Mouse (Mus musculus): ENCODE results near the gene D930048N14Rik.

Gene D930048N14Rik

GRCm38 (mm10) chr11:51629651-51630314 is 21.0 kb upstream of the D930048N14Rik start:
- DNase-seq, result no peak

- peak in 1 of 2 experiments; percentile 30 for DNase-seq
Measured at GRCm38 (mm10) chr11:51632130-51632753, 18.5 kb upstream of the D930048N14Rik start.

GRCm38 (mm10) chr11:51633200-51633599 is 17.6 kb upstream of the D930048N14Rik start:
- peak in 1 of 2 experiments; percentile 14 for DNase-seq

GRCm38 (mm10) chr11:51633721-51634120 is 17.0 kb upstream of the D930048N14Rik start:
- no peak for DNase-seq

GRCm38 (mm10) chr11:51635127-51635524 is 15.6 kb upstream of the D930048N14Rik start:
- no peak for DNase-seq

- DNase-seq, result peak; percentile 91 to 94
Measured at GRCm38 (mm10) chr11:51635525-51636322, 15.0 kb upstream of the D930048N14Rik start, which contains the start of gene Rmnd5b. TSS of gene Rmnd5b (minus strand) at chr11:51635896.

- DNase-seq, result peak; percentile 80 to 81
Measured at GRCm38 (mm10) chr11:51636323-51636684, 14.4 kb upstream of the D930048N14Rik start.

- peak; percentile 77 to 80 for DNase-seq
Measured at GRCm38 (mm10) chr11:51637971-51638414, 12.8 kb upstream of the D930048N14Rik start.

GRCm38 (mm10) chr11:51638497-51638896 is 12.3 kb upstream of the D930048N14Rik start:
- no peak for DNase-seq

- DNase-seq, result peak; percentile 64 to 78
Measured at GRCm38 (mm10) chr11:51640748-51641147, 10.0 kb upstream of the D930048N14Rik start.

- DNase-seq, result peak in 1 of 2 experiments; percentile 34
Measured at GRCm38 (mm10) chr11:51643202-51643601, 7.6 kb upstream of the D930048N14Rik start.

GRCm38 (mm10) chr11:51643761-51644160 is 7.0 kb upstream of the D930048N14Rik start:
- DNase-seq, result peak in 1 of 2 experiments; percentile 26

GRCm38 (mm10) chr11:51644217-51644616 is 6.5 kb upstream of the D930048N14Rik start:
- peak; percentile 49 to 65 for DNase-seq

GRCm38 (mm10) chr11:51645293-51645692 is 5.5 kb upstream of the D930048N14Rik start:
- peak; percentile 36 to 70 for DNase-seq

- no peak for DNase-seq
Measured at GRCm38 (mm10) chr11:51646245-51646644, 4.5 kb upstream of the D930048N14Rik start.

- DNase-seq, result peak; percentile 66 to 84
Measured at GRCm38 (mm10) chr11:51646751-51647667, 3.7 kb upstream of the D930048N14Rik start.

- DNase-seq, result peak; percentile 47 to 63
Measured at GRCm38 (mm10) chr11:51648566-51648965, 2.2 kb upstream of the D930048N14Rik start.

GRCm38 (mm10) chr11:51649111-51649888 is 1.5 kb upstream of the D930048N14Rik start:
- DNase-seq, result no peak

GRCm38 (mm10) chr11:51649889-51650199 is 910 bp upstream of the D930048N14Rik start:
- peak in 1 of 2 experiments; percentile 44 for DNase-seq

- DNase-seq, result peak in 1 of 2 experiments; percentile 49
Measured at GRCm38 (mm10) chr11:51650261-51650660, 493 bp upstream of the D930048N14Rik start.

- DNase-seq, result no peak
Measured at GRCm38 (mm10) chr11:51652889-51653418, 2.2 kb downstream of the D930048N14Rik start.
